Mouse (Mus musculus): Measurements from ENCODE around the gene Oasl1.

Gene Oasl1

DNA sequence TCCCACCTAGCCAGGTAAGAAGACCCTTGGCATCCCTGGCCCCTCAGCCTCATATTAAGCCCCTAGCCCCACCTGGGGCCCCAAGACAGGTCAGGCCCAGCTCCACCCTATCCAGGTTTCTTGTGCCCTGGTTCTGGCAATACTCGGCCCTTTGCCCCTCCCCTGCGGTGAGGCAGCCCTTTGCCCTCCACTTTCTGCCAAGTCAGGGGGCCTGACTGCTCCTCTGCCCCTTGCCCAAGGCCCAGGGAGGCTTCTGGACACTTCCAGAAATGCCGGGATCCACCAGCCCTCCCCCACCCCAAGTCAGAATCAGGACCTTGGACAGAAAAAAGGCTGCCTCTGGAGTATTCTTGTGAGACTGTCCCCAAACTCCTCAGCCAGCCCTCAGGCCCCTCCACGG is 46.0 kb downstream of the Oasl1 start:
- DNase-seq (ENCODE audit: low spot score): no peak

DNA sequence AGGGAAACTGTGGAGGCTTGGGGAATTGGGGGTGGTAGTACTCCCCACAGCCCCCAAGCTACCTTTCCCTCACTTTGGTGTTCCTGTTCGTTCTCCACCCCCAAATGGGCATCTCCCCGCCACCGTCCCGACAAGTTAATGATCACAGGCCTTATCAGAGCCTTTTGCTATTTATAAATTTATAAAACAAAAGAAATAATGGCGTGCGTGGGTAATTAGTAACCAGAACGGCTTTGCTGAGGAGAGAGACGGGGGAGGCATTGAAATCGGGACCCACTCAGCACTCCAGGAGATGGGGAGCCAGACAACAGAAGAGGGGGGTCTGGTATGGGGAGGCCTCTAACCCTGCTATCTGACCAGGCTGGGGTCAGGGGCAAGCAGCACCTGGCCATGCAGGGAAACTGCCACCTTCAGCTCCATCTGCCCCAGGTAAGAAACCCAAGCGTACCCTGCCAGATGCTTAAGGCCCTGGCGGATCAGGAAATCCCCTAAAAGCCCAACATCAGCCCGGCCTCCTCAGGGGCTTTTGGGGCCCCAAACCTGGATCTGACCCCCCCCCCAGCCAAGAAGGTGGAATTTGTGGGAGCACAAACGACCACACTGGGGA is 46.7 kb downstream of the Oasl1 start:
- DNase-seq (ENCODE audit: low spot score): no peak

DNA sequence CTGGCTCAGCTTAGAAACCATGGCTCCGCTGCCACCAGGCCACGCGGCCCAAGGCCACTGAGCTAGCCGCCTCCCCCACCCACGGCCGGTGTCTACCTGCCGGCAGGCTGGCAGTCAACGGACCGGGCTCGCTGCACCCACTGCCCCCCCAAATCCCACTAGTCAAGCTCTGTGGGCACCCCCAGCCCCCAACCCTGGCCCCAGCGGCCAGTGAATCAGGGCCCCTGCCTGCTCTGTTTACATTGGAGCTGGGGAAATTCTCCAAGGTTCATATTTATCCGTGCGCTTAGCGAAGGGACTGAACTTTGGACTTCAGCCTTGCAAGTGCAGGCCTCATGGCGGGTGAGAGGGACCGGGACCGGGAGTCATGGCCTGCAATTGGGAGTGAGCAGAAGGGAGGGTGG is 47.8 kb downstream of the Oasl1 start, which contains the start of gene Hnf1a:
Hnf1a (minus strand) TSS at position 271 of the 404 bp plus-strand sequence.
- DNase-seq (ENCODE audit: low spot score): no peak

DNA sequence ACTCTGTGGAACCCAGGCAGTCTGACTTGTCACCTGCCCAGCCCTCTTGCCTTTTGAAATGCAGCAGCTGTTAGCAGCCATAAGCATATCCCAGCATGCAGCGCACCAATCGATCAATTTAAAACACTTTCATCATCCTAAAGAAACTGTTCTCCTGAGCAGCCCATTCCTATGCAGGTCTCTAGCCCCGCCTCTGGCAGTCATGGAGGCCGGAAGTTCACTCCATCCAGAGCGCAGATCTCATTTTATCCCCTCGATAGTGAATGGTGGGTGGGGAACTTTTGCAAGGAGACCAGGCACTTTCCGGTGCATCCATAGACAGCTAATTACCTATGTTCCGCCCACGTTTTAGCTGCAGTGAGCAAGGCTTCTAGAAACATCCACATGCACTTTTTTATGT is 49.2 kb downstream of the Oasl1 start:
- DNase-seq (ENCODE audit: low spot score): no peak

DNA sequence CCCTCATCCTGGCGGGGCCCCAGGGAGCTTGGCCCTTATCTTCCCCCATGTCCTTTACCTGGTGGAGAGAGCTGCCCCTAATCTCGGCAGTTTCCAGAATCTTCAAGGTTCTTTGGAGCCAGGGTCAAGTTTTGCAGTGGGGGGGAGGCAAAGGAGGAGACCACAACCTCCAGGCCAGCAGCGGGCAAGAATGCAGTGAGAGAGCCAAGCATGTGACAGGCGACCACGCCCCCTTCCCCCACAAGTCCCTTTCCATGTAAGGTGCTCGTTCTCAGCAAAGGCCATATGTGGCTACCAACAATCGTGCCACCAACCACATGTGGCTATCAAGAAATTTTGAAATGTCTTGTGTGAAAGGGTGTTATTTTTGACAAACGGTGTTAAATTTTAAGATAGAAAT is 50.1 kb downstream of the Oasl1 start:
- DNase-seq (ENCODE audit: low spot score): no peak

DNA sequence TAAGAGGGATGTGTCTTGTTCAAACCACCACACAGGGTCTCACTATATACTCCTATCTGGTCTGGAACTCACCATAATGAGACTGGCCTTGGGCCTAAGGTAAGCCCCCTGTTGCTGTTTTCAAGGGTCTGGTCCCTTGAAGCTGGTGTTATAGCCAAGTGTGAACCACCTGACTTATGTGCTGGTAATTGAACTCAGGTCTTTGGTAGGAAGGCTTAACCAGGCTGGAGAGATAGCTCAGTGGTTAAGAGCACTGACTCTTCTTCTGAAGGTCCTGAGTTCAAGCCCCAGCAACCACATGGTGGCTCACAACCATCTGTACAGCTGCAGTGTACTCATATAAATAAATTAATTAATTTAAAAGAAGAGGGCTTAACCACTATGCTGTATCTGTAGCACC is 53.9 kb downstream of the Oasl1 start:
- no peak for DNase-seq (ENCODE audit: low spot score)

DNA sequence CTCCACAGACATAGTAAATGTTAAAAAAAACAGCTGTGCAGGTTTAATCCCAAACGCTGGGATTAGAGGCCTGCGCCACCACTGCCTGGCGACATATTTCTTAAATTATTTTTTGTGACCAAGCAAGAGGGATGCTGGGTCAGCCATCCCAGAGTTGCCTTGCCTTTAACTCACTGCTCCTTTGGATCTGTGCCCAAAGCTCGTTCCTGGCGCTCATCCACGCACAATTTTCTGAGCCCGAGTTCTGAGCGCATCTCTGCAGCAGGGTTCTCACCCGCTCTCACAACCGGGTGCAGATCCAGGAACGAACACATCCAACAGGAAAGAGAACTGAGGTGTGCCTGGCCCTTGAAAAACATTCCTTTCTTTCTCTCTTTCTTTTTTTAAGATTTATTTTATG is 55.4 kb downstream of the Oasl1 start:
- DNase-seq (ENCODE audit: low spot score): peak; percentile 28

DNA sequence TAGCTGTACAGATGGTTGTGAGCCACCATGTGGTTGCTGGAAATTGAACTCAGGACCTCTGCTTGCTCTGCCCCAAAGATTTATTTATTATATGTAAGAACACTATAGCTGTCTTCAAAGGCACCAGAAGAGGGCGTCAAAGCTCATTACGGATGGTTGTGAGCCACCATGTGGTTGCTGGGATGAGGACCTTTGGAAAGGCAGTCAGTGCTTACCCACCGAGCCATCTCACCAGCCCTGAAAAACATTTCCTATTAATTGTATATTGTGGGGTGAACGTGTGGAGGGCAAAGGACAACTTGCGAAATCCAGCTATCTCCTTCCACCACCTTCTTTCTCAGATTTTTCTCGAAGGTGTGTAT is 55.8 kb downstream of the Oasl1 start:
- no peak for DNase-seq (ENCODE audit: low spot score)

DNA sequence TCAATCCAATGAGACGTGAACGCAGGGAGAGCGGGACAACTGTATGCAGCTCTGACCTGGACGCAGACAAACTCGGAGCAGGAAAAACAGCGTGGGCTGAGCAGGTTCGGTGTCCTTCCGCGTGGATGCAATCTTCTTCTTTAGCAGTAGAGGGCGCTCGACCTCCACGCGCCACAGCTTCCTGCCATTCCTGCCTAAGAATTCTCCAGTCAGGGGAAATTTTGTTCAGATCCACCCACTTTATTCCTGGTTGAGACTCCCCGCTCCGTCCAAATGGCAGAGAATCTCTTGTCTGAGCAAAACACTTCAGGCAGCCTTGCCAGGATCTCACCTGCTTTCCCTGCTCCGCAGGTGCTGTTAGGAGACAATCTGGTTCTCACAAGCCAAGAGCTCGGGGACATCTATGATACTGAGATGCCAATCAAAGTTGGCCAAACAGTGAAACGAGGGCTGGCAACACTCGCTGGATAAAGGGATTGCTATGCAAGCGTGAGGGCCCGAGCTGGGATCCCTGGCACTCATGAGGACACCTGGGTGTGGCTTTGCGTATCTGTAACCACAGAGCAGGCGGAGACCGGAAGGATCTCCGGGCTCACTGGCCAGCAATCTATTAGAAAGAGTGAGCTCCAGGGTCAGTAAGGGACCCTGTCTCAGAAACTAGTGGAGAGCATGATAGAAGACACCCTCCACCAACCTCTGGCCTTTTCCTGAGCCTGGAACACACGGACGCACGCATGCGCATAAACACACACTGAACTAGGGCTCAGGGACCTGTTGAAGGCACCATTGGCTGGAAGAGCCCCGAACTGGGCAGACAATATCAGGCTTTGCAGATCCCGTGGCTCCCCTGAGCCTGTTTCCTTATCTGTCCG is 56.4 kb downstream of the Oasl1 start:
- peak; percentile 72 for DNase-seq (ENCODE audit: low spot score)

DNA sequence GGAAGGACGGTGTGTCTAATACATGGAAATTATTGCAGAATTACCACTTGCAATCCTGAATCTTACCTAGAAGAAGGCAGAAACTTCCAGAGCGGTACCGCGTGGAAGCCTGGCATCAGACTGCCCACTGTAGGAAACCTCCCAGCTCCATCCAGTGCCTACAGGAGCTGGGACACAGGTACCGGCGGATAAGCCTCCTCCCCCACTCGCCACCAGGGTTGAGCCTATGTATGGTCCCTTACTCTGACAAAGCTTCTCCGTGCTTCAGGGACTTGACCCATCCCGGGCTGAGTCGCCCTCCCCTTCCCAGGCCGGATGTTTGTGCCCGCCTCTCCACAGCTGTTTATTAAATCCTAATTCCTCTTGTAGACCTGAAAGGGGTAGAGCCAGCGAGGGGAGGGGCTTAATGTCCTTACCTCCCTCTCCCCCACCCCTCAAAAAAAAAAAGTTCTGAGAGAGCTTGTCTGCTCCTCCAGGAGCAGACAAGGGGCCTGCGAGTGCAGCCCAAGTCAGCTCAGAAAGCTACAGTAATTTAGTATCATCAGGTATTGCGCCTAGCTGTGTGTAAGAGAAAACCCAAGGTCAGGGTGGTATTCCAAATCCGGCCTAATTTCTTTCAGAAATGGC is 57.2 kb downstream of the Oasl1 start:
- DNase-seq (ENCODE audit: low spot score): no peak

DNA sequence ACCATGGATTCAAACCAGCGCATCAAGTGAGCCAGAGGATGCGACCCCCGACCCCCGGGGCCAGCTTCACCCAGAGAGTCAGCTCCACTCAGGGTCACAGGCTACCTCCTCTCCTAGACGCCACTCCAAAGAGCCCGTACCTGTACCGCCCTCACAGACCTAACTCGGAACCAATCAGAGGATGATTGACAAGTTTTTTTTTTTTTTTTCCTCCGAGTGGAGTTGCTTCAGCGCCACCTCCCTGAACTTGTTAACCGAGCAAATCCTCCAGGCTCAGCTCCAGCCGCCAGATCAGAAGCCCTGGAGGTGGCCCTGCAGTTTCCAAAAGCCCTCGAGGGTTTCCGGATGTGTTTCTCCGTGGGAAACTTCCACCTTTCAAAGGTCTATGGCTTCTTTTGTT is 59.0 kb downstream of the Oasl1 start:
- no peak for DNase-seq (ENCODE audit: low spot score)

DNA sequence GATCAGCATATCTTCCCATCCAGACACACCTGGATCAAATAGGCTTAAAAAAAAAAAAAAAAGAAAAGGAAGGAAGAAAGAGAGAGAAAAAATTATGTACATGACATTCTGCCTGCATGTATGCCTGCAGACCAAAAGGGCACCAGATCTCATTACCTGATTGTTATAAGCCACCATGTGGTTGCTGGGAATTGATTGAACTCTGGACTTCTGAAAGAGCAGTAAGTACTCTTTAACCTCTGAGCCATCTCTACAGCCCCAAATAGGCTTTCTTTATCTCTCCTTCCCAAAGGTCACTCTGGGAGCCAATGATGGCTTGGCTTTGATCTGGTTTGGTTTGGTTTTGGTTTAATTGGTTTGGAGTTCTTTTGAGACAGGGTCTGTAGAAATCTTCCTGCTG is 62.0 kb downstream of the Oasl1 start:
- DNase-seq (ENCODE audit: low spot score): no peak
